Mouse (Mus musculus): ENCODE measurements around the gene Dupd1. TPM values are rescaled to one million over a fixed set of nuclear protein-coding genes. Genes with fewer than 3 reads are reported as not detected.

The Dupd1 gene
- total and polyA plus RNA-seq, 2 experiments from 2014 or later: 0.29 TPM; not detected in 1

- peak overlapping the region; percentile 64 for H3K27ac ChIP-seq
- TF ChIP-seq CTCF (IDR thresholded peaks at IDR 0.05; ENCODE audit: low read depth): no peak
- peak; percentile 87 for ATAC-seq
These were observed 7.4 kb downstream of the Dupd1 start for GRCm38 (mm10) chr14:21706759-21707571.

GRCm38 (mm10) chr14:21705462-21705861 lies 8.9 kb downstream of the Dupd1 start:
- no peak for DNase-seq (ENCODE audit: low spot score)
- TF ChIP-seq CTCF (IDR thresholded peaks at IDR 0.05; ENCODE audit: low read depth): no peak
- Histone ChIP-seq H3K4me3 (ENCODE audit: low read length) (no peak overlapping the region), H3K27me3 (ENCODE audit: insufficient read depth, low read length) (no peaks in the 10 kb centered on the region), H3K27ac (no peak overlapping the region), H3K9me3 (ENCODE audit: low read length) (no peaks in the 10 kb centered on the region), H3K9ac (replicated peaks; ENCODE audit: low read length) (no peak overlapping the region), H3K36me3 (ENCODE audit: insufficient read depth, low read length) (no peaks in the 10 kb centered on the region), H3K4me2 (ENCODE audit: low read depth, low read length) (no peak overlapping the region), H3K4me1 (ENCODE audit: insufficient read depth, low read length) (no peaks in the 10 kb centered on the region)
- 87% methylated on average over 2 of the region's 2 CpGs for WGBS
- ATAC-seq: no peak

More at GRCm38 (mm10) chr14:21706759-21707571, 7.4 kb downstream of the Dupd1 start:
- peak; percentile 63 for DNase-seq (ENCODE audit: low spot score)
- Histone ChIP-seq H3K4me3 (ENCODE audit: low read length) (no peak overlapping the region), H3K4me2 (ENCODE audit: low read depth, low read length) (no peak overlapping the region), H3K27me3 (ENCODE audit: insufficient read depth, low read length) (no peaks in the 10 kb centered on the region), H3K9me3 (ENCODE audit: low read length) (no peaks in the 10 kb centered on the region), H3K4me1 (ENCODE audit: insufficient read depth, low read length) (no peaks in the 10 kb centered on the region), H3K9ac (replicated peaks; ENCODE audit: low read length) (no peak overlapping the region), H3K36me3 (ENCODE audit: insufficient read depth, low read length) (no peaks in the 10 kb centered on the region)
- WGBS: 30% methylated on average over 12 of the region's 12 CpGs

GRCm38 (mm10) chr14:21703255-21703654 lies 11.1 kb downstream of the Dupd1 start:
- WGBS: 80% methylated on average over 5 of the region's 5 CpGs
- H3K4me2 ChIP-seq (ENCODE audit: low read depth, low read length): no peak overlapping the region
- no peak overlapping the region for H3K27ac ChIP-seq
- H3K4me3 ChIP-seq (ENCODE audit: low read length): no peak overlapping the region
- H3K36me3 ChIP-seq (ENCODE audit: insufficient read depth, low read length): no peaks in the 10 kb centered on the region
- ATAC-seq: no peak
- no peak for TF ChIP-seq CTCF (IDR thresholded peaks at IDR 0.05; ENCODE audit: low read depth)
- DNase-seq (ENCODE audit: low spot score): no peak
- H3K9ac ChIP-seq (replicated peaks; ENCODE audit: low read length): no peak overlapping the region
- H3K4me1 ChIP-seq (ENCODE audit: insufficient read depth, low read length): no peaks in the 10 kb centered on the region
- H3K27me3 ChIP-seq (ENCODE audit: insufficient read depth, low read length): no peaks in the 10 kb centered on the region
- H3K9me3 ChIP-seq (ENCODE audit: low read length): no peaks in the 10 kb centered on the region

GRCm38 (mm10) chr14:21702691-21703090 lies 11.7 kb downstream of the Dupd1 start:
- Histone ChIP-seq H3K27ac (no peak overlapping the region), H3K9ac (replicated peaks; ENCODE audit: low read length) (no peak overlapping the region), H3K4me1 (ENCODE audit: insufficient read depth, low read length) (no peaks in the 10 kb centered on the region), H3K4me2 (ENCODE audit: low read depth, low read length) (no peak overlapping the region), H3K36me3 (ENCODE audit: insufficient read depth, low read length) (no peaks in the 10 kb centered on the region), H3K4me3 (ENCODE audit: low read length) (no peak overlapping the region), H3K27me3 (ENCODE audit: insufficient read depth, low read length) (no peaks in the 10 kb centered on the region), H3K9me3 (ENCODE audit: low read length) (no peaks in the 10 kb centered on the region)
- ATAC-seq (no peak), DNase-seq (ENCODE audit: low spot score) (no peak)
- TF ChIP-seq CTCF (IDR thresholded peaks at IDR 0.05; ENCODE audit: low read depth): no peak
- 81% methylated on average over 8 of the region's 8 CpGs for WGBS

GRCm38 (mm10) chr14:21696186-21696830 lies 18.1 kb downstream of the Dupd1 start:
- DNase-seq (ENCODE audit: low spot score): no peak
- Histone ChIP-seq H3K27me3 (ENCODE audit: insufficient read depth, low read length) (no peaks in the 10 kb centered on the region), H3K4me2 (ENCODE audit: low read depth, low read length) (no peak overlapping the region), H3K27ac (no peak overlapping the region), H3K36me3 (ENCODE audit: insufficient read depth, low read length) (no peaks in the 10 kb centered on the region), H3K9me3 (ENCODE audit: low read length) (no peaks in the 10 kb centered on the region), H3K4me3 (ENCODE audit: low read length) (no peak overlapping the region), H3K9ac (replicated peaks; ENCODE audit: low read length) (no peak overlapping the region), H3K4me1 (ENCODE audit: insufficient read depth, low read length) (no peaks in the 10 kb centered on the region)
- TF ChIP-seq CTCF (IDR thresholded peaks at IDR 0.05; ENCODE audit: low read depth): no peak
- 85% methylated on average over 7 of the region's 7 CpGs for WGBS
- no peak for ATAC-seq

GRCm38 (mm10) chr14:21695020-21695419 lies 19.4 kb downstream of the Dupd1 start:
- WGBS: 80% methylated on average over 6 of the region's 6 CpGs
- no peaks in the 10 kb centered on the region for H3K27me3 ChIP-seq (ENCODE audit: insufficient read depth, low read length)
- no peak overlapping the region for H3K9ac ChIP-seq (replicated peaks; ENCODE audit: low read length)
- no peak overlapping the region for H3K27ac ChIP-seq
- H3K4me2 ChIP-seq (ENCODE audit: low read depth, low read length): no peak overlapping the region
- H3K4me1 ChIP-seq (ENCODE audit: insufficient read depth, low read length): no peaks in the 10 kb centered on the region
- no peaks in the 10 kb centered on the region for H3K36me3 ChIP-seq (ENCODE audit: insufficient read depth, low read length)
- no peak for TF ChIP-seq CTCF (IDR thresholded peaks at IDR 0.05; ENCODE audit: low read depth)
- no peak overlapping the region for H3K4me3 ChIP-seq (ENCODE audit: low read length)
- ATAC-seq (no peak), DNase-seq (ENCODE audit: low spot score) (no peak)
- no peaks in the 10 kb centered on the region for H3K9me3 ChIP-seq (ENCODE audit: low read length)

GRCm38 (mm10) chr14:21691070-21691469 lies 23.3 kb downstream of the Dupd1 start:
- H3K27me3 ChIP-seq (ENCODE audit: insufficient read depth, low read length): no peaks in the 10 kb centered on the region
- no peak overlapping the region for H3K27ac ChIP-seq
- H3K4me2 ChIP-seq (ENCODE audit: low read depth, low read length): no peak overlapping the region
- no peaks in the 10 kb centered on the region for H3K9me3 ChIP-seq (ENCODE audit: low read length)
- no peak overlapping the region for H3K4me3 ChIP-seq (ENCODE audit: low read length)
- DNase-seq (ENCODE audit: low spot score): no peak
- WGBS: 83% methylated on average over 3 of the region's 3 CpGs
- no peak for ATAC-seq
- no peak overlapping the region for H3K9ac ChIP-seq (replicated peaks; ENCODE audit: low read length)
- H3K4me1 ChIP-seq (ENCODE audit: insufficient read depth, low read length): no peaks in the 10 kb centered on the region
- H3K36me3 ChIP-seq (ENCODE audit: insufficient read depth, low read length): no peaks in the 10 kb centered on the region
- TF ChIP-seq CTCF (IDR thresholded peaks at IDR 0.05; ENCODE audit: low read depth): no peak
